Mouse (Mus musculus): ENCODE results near the gene Slc35e3. TPM values are rescaled to one million over a fixed set of nuclear protein-coding genes. Genes with fewer than 3 reads are reported as not detected.

Gene Slc35e3
- total RNA-seq (2021): 10 to 100 TPM; 30.9 to 31.6 TPM

- intact Hi-C loops (cut with DNase I): no loop called here
- peak; percentile 90 to 97 for DNase-seq (ENCODE audit: extremely low spot score in 1 of 2, low spot score in 2 of 2)
Measured at GRCm38 (mm10) chr10:117746297-117746883, at the start of gene Slc35e3. Gene Slc35e3, minus strand, starts transcription at chr10:117746365.

GRCm38 (mm10) chr10:117795206-117795605, 49.0 kb upstream of the Slc35e3 start:
- DNase-seq (ENCODE audit: extremely low spot score in 1 of 2, low spot score in 2 of 2): no peak
- intact Hi-C loops (cut with DNase I): no loop called here

- intact Hi-C loops (cut with DNase I): loop anchor here (5.0 kb wide), 1 partner anchor 314 kb away; no protein-coding TSS in a partner anchor
- DNase-seq (ENCODE audit: extremely low spot score in 1 of 2, low spot score in 2 of 2): no peak
Measured at GRCm38 (mm10) chr10:117793436-117794030, 47.4 kb upstream of the Slc35e3 start.

- intact Hi-C loops (cut with DNase I): loop anchor here (5.0 kb wide), 1 partner anchor 315 kb away; no protein-coding TSS in a partner anchor
Measured at GRCm38 (mm10) chr10:117792141-117793091, 46.3 kb upstream of the Slc35e3 start, which contains the start of gene Nup107. Gene Nup107, minus strand, starts transcription at chr10:117792705.

GRCm38 (mm10) chr10:117791171-117791470, 45.0 kb upstream of the Slc35e3 start:
- intact Hi-C loops (cut with DNase I): loop anchor here (5.0 kb wide), 1 partner anchor 316 kb away; no protein-coding TSS in a partner anchor

More at GRCm38 (mm10) chr10:117792141-117793091, 46.3 kb upstream of the Slc35e3 start, which contains the start of gene Nup107:
- peak; percentile 100 for DNase-seq (ENCODE audit: extremely low spot score in 1 of 2, low spot score in 2 of 2)

GRCm38 (mm10) chr10:117790421-117791170, 44.4 kb upstream of the Slc35e3 start:
- no peak for DNase-seq (ENCODE audit: extremely low spot score in 1 of 2, low spot score in 2 of 2)
- intact Hi-C loops (cut with DNase I): loop anchor here (5.0 kb wide), 1 partner anchor 317 kb away; no protein-coding TSS in a partner anchor

More at GRCm38 (mm10) chr10:117791171-117791470, 45.0 kb upstream of the Slc35e3 start:
- DNase-seq (ENCODE audit: extremely low spot score in 1 of 2, low spot score in 2 of 2): no peak

- intact Hi-C loops (cut with DNase I): loop anchor here (5.0 kb wide), 1 partner anchor 317 kb away; no protein-coding TSS in a partner anchor
- no peak for DNase-seq (ENCODE audit: extremely low spot score in 1 of 2, low spot score in 2 of 2)
Measured at GRCm38 (mm10) chr10:117790011-117790410, 43.8 kb upstream of the Slc35e3 start.

- intact Hi-C loops (cut with DNase I): no loop called here
- DNase-seq (ENCODE audit: extremely low spot score in 1 of 2, low spot score in 2 of 2): no peak
Measured at GRCm38 (mm10) chr10:117784646-117785045, 38.5 kb upstream of the Slc35e3 start.

GRCm38 (mm10) chr10:117783786-117784420, 37.7 kb upstream of the Slc35e3 start:
- DNase-seq (ENCODE audit: extremely low spot score in 1 of 2, low spot score in 2 of 2): no peak
- intact Hi-C loops (cut with DNase I): no loop called here

- DNase-seq (ENCODE audit: extremely low spot score in 1 of 2, low spot score in 2 of 2): no peak
- intact Hi-C loops (cut with DNase I): no loop called here
Measured at GRCm38 (mm10) chr10:117782491-117783260, 36.5 kb upstream of the Slc35e3 start.

GRCm38 (mm10) chr10:117782056-117782455, 35.9 kb upstream of the Slc35e3 start:
- intact Hi-C loops (cut with DNase I): no loop called here
- DNase-seq (ENCODE audit: extremely low spot score in 1 of 2, low spot score in 2 of 2): no peak

GRCm38 (mm10) chr10:117781021-117781725, 35.0 kb upstream of the Slc35e3 start:
- DNase-seq (ENCODE audit: extremely low spot score in 1 of 2, low spot score in 2 of 2): no peak
- intact Hi-C loops (cut with DNase I): no loop called here

GRCm38 (mm10) chr10:117780306-117780911, 34.2 kb upstream of the Slc35e3 start:
- intact Hi-C loops (cut with DNase I): no loop called here
- no peak for DNase-seq (ENCODE audit: extremely low spot score in 1 of 2, low spot score in 2 of 2)

- intact Hi-C loops (cut with DNase I): loop anchor here (5.0 kb wide), 1 partner anchor 43 kb away; no protein-coding TSS in a partner anchor
- no peak for DNase-seq (ENCODE audit: extremely low spot score in 1 of 2, low spot score in 2 of 2)
Measured at GRCm38 (mm10) chr10:117779581-117780305, 33.6 kb upstream of the Slc35e3 start.

GRCm38 (mm10) chr10:117778951-117779350, 32.8 kb upstream of the Slc35e3 start:
- no peak for DNase-seq (ENCODE audit: extremely low spot score in 1 of 2, low spot score in 2 of 2)
- intact Hi-C loops (cut with DNase I): loop anchor here (5.0 kb wide), 1 partner anchor 43 kb away; no protein-coding TSS in a partner anchor

All from left cerebral cortex, postnatal 10 days (tissue).